Mouse (Mus musculus) embryonic stem cell, embryonic (primary cell): ENCODE data around the gene Ubxn6.

Experiments
- CTCF ChIA-PET, 4 experiments: fragments of 300-600 bp in 2 of 4; fragments of 350-600 bp in 2 of 4; sonication (Branson Sonifier 250); formaldehyde crosslinking; loops; one replicate each; lab custom pipeline; 2022; ENCODE audit warnings: inconsistent platforms in 2 of 4; lab: Charles Lee
- POLR2A ChIA-PET, 4 experiments: fragments of 300-600 bp in 2 of 4; fragments of 350-600 bp in 2 of 4; sonication (Branson Sonifier 250); formaldehyde crosslinking; loops; one replicate each; lab custom pipeline; 2022; ENCODE audit warnings: antibody characterized with exemption in 4 of 4, inconsistent platforms in 1 of 4; lab: Charles Lee

Ubxn6 gene

GRCm38 (mm10) chr17:56051369-56051768 lies 23.5 kb downstream of the Ubxn6 start:
- CTCF ChIA-PET = no interaction called here
- POLR2A ChIA-PET = interaction anchor here in 2 of 4 experiments (1.0 to 7.4 kb wide), 6 partner anchors 9 to 27 kb away, joined by 3 to 132 read pairs (median 4); partner anchors contain the start of genes Chaf1a (in 2 of the 2) and Ubxn6 (in 1 of the 2)

GRCm38 (mm10) chr17:56040857-56041163 lies 34.0 kb downstream of the Ubxn6 start:
- CTCF ChIA-PET = interaction anchor here in 1 of 4 experiments (1.3 to 1.9 kb wide), 4 partner anchors 10 to 38 kb away, joined by 3 to 8 read pairs (median 4); partner anchors contain the start of genes Hdgfl2 and Ubxn6
- POLR2A ChIA-PET = interaction anchor here (0.6 to 12.6 kb wide), 61 partner anchors 8 to 1026 kb away, joined by 3 to 335 read pairs (median 6); partner anchors contain the start of genes Hdgfl2 (in 3 of the 4), Ubxn6 (in 3 of the 4), Yju2 (in 3 of the 4) and Dpp9 (in 1 of the 4)

DNA sequence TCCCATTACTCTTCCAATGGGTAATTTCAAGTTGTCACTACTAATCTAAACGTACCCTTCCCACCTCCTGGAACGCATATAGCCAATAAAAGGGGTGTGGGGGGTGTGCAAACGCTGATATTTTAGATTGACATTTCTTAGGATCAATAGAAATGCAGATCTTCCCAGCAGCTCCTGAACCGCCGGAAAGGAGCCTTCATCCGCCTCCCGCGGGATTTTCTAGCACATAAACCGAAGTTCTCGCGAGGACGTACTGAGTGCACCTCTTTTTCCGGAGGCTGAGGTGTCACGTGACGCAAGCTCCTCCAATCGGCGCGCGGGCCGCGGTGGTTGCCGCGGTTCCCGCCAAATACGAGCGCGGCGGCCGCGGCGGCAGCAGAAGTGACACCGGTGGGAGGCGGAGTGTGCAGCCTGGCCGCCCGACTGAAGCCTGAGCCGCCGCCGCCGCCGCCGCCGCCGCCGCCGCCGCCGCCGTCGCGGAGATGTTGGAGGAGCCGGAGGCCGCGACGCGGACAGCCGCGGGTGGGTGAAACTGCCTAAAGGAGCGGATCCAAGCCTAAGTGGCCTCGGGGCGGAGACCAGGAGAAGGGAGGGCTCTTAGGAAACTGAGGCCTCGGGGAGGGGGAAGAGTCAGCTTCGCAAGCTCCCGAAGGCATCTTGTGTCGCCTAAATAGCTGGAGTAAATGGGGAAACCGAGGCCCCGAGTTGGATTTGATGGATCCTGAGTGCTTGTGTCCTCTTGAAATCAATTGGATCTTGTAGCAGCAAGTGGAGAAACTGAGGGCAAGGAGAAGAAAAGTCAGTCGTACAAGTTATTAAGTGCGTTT lies 34.6 kb downstream of the Ubxn6 start, which contains the start of gene Chaf1a:
Gene Chaf1a, plus strand, starts transcription at position 410 of the 827 bp plus-strand sequence.
- ChIA-PET CTCF (interaction anchor here (0.6 to 1.9 kb wide), 16 partner anchors 9 to 301 kb away, joined by 3 to 8 read pairs (median 4); partner anchors contain the start of genes Hdgfl2 (in 1 of the 4), Ubxn6 (in 1 of the 4) and Yju2 (in 1 of the 4)), POLR2A (interaction anchor here (0.6 to 12.6 kb wide), 116 partner anchors 8 to 1026 kb away, joined by 3 to 335 read pairs (median 4); partner anchors contain the start of genes Hdgfl2 (in 3 of the 4), Ubxn6 (in 3 of the 4), Yju2 (in 3 of the 4) and Dpp9 (in 2 of the 4))

DNA sequence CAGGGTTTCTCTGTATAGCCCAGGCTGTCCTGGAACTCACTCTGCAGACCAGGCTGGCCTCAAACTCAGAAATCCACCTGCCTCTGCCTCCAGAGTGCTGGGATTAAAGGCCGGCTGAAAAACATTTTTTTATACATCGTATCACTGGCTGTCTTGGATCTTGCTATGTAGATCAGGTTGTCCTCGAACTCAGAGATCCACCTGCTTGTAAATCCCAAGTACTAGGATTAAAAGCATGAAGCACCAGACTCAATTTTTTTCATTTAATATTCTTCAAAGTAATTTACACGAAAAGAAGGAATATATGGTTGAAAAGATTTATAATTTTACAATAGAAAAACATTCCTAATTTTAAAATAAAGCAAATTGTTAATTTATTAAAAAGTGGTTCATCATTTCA lies 35.5 kb downstream of the Ubxn6 start:
- ChIA-PET CTCF (interaction anchor here in 2 of 4 experiments (0.7 to 1.5 kb wide), 9 partner anchors 21 to 225 kb away, joined by 3 to 8 read pairs (median 4); partner anchors contain the start of genes Hdgfl2 (in 1 of the 2) and Yju2 (in 1 of the 2)), POLR2A (interaction anchor here (0.6 to 12.6 kb wide), 78 partner anchors 8 to 992 kb away, joined by 3 to 335 read pairs (median 4); partner anchors contain the start of genes Ubxn6 (in 3 of the 4), Yju2 (in 3 of the 4), Hdgfl2 (in 2 of the 4) and Dpp9 (in 1 of the 4))

DNA sequence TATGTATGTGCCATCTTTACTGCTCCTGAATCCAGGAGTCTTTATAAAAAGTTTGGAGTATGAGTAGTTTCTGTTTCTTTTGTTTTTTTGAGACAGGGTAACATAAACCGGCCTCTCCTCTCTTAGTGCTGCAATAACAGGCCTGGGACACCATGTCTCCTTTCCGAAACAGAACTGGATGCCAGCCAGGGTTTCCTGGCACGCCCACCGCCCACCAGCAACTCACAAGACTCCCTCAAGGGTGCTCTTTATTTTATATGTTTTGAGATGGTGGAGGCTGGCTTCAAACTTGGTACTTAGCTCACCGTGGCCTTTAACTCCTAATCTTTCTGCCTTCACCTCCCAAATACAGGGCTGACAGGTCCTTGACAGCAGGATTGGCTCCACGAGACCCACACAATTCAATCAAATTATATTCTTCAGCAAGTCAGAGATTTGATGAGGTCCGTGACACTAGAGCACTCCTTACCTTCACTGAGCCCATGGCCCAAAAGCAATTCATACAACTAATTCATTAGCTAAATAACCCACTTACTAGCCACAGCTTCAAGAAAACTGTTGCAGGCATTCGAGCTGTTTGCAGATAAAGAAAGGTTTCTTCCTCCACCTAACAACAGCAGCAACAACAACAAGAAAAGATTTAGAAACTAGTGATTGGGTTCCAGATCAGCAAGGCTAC lies 36.1 kb downstream of the Ubxn6 start:
- ChIA-PET CTCF (interaction anchor here in 1 of 4 experiments (0.7 kb wide), 1 partner anchor 79 kb away, joined by 3 read pairs; no protein-coding TSS in a partner anchor), POLR2A (interaction anchor here in 3 of 4 experiments (0.6 to 12.6 kb wide), 17 partner anchors 10 to 545 kb away, joined by 3 to 335 read pairs (median 17); partner anchors contain the start of genes Hdgfl2 (in 2 of the 3), Ubxn6 (in 2 of the 3) and Yju2 (in 2 of the 3))

- POLR2A ChIA-PET = interaction anchor here (0.5 to 11.8 kb wide), 95 partner anchors 9 to 1814 kb away, joined by 3 to 97 read pairs (median 4); partner anchors contain the start of genes Hdgfl2 (in 3 of the 4), Khsrp (in 2 of the 4), Ticam1 (in 2 of the 4) and Ubxn6 (in 2 of the 4)
Observed at GRCm38 (mm10) chr17:56036901-56037287, 37.9 kb downstream of the Ubxn6 start.

DNA sequence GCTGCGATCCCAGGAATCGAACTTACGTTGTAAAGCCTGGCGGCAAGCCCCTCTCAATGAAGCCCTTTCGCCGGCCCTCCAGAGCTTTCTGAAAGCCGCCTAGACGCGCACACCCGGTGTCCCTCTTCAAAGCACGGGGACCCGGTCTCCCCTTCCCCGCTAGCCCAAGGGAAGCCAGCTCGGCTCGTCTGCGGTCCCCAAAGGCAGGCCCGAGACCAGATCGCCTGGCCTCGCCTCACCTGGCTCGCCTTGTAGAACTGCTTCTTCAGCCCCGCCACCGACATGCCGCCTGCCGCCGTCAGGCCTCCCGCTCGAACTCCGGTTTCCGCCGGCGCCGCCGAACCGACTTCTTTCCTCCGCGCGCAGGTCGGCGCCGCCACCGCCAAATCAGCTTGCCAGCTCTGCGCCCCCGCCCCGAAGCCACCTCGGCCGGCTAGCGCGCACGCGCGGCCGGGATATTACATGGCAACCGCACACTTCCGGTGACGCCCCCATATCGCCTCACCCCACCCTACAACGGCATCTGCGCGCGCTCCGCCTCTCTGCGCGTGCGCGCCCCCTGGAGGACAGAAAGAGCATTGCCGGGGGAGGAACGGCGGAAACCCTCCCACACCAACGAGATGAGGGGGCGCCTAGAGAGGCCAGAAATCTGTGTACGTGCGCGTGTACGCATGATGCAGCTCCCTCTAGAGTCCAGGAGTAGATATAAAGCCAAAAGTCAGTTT lies 38.5 kb downstream of the Ubxn6 start, which contains the start of gene Sh3gl1:
Gene Sh3gl1, minus strand, starts transcription at position 460 of the 725 bp plus-strand sequence.
- CTCF ChIA-PET = interaction anchor here (0.6 to 2.5 kb wide), 69 partner anchors 8 to 296 kb away, joined by 3 to 43 read pairs (median 4); partner anchors contain the start of genes Fsd1 (in 2 of the 4), Hdgfl2 (in 2 of the 4), Plin5 (in 2 of the 4) and Ubxn6 (in 2 of the 4)
- POLR2A ChIA-PET = interaction anchor here (0.5 to 11.8 kb wide), 95 partner anchors 8 to 1814 kb away, joined by 3 to 97 read pairs (median 4); partner anchors contain the start of genes Hdgfl2 (in 3 of the 4), Khsrp (in 2 of the 4), Ticam1 (in 2 of the 4) and Ubxn6 (in 2 of the 4)

More at GRCm38 (mm10) chr17:56036901-56037287, 37.9 kb downstream of the Ubxn6 start:
- CTCF ChIA-PET = interaction anchor here (0.6 to 2.5 kb wide), 64 partner anchors 8 to 296 kb away, joined by 3 to 43 read pairs (median 4); partner anchors contain the start of genes Fsd1 (in 2 of the 4), Hdgfl2 (in 2 of the 4), Plin5 (in 2 of the 4) and Ubxn6 (in 2 of the 4)

DNA sequence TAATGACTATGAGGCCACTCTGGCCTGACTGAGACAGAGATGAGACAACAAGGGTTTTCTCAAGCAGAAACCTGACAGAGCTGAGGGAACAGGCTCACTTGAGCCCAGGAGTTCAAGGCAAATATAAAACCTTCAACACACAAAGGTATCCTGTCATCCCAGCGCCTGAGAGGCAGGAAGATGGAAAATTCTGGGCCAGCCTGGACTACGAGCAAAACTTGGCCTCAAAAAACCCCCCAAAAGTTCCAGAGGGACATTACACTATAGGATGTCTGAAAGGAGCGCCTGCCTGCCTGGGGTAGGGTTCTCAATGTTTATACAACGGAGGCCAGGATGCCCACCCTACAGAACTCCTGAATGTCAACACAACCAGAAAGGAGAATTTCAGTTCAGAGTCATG lies 39.6 kb downstream of the Ubxn6 start:
- ChIA-PET POLR2A (interaction anchor here in 2 of 4 experiments (1.2 to 11.8 kb wide), 6 partner anchors 9 to 44 kb away, joined by 3 to 97 read pairs (median 52); partner anchors contain the start of gene Hdgfl2 (in 1 of the 2)), CTCF (interaction anchor here in 1 of 4 experiments (1.3 kb wide), 1 partner anchor 26 kb away, joined by 6 read pairs; no protein-coding TSS in a partner anchor)

DNA sequence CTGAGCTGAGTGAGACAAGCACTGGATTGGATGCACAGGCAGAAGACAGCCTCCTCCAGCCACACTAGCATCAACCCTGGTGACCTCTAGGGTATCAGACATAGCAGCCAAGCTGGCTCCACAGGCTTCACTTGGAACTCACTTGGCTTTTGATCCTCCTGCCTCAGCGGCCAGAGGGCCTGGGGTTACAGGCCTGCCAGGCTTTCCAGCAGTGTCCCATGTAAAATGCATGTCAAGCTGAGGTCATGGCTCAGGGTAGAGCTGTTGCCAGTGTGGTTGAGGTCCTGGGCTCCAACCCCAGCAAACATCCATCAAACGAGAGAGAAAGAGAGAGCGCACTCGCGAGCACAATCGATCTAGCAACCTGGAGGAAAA lies 40.1 kb downstream of the Ubxn6 start:
- CTCF ChIA-PET = interaction anchor here in 2 of 4 experiments (1.2 to 3.0 kb wide), 4 partner anchors 17 to 58 kb away, joined by 3 to 14 read pairs (median 6); no protein-coding TSS in a partner anchor
- POLR2A ChIA-PET = interaction anchor here in 2 of 4 experiments (1.2 to 11.8 kb wide), 9 partner anchors 8 to 75 kb away, joined by 3 to 97 read pairs (median 14); partner anchors contain the start of genes Hdgfl2 (in 2 of the 2) and Yju2 (in 1 of the 2)

DNA sequence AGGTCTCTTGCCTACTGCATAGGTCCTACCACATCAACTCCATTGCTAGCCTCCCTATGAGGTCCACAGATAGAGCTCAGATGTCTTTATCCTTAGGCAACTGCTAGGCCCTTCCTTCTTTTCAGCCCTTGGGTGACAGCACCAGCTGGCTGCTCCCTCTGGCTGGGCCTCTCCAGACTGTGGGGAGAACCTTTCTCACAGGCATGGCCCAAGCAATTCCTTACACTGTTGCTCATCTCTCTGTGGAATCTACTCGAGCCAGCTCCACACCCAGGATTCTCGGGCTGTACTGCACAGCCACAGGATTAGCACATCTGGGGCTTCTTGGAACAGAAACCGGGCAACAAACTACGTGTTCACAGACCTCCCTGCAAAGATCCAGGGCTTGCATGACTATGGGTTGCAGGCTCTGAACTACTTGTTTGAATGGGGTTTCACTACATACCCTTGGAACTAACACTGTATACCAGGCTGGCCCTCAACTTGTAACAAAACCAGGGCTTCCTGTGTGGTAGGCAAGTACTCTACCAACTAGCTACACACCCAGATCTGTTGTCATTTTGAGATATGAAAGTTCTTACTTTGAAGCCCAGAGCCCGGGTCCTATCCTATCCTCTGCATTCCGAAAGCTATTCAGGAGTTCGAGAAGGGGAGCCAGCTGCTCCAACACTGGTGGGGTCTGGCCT lies 40.6 kb downstream of the Ubxn6 start:
- ChIA-PET POLR2A (interaction anchor here in 3 of 4 experiments (0.6 to 11.8 kb wide), 14 partner anchors 8 to 258 kb away, joined by 3 to 97 read pairs (median 6); partner anchors contain the start of genes Hdgfl2 (in 1 of the 3) and Yju2 (in 1 of the 3)), CTCF (interaction anchor here in 3 of 4 experiments (0.5 to 3.0 kb wide), 5 partner anchors 16 to 58 kb away, joined by 3 to 14 read pairs (median 5); no protein-coding TSS in a partner anchor)

DNA sequence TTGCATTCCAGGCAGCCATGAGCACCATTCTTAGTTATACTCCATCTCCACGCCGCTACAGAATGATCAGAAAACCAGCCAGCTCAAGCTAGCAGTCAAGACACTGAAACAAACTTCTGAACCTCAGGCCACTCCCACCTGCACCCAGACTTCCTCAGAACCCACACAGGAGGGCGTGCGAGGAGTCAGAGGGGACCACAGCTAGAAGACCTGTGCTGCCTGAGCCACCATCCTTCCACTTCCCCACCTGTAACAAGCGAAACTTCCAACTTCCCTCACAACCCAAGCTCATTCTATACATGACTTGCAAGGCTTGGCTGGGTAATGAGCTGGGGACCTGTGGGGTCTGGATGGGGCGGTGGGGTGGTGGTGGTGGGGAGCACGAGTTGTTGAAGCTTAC lies 42.0 kb downstream of the Ubxn6 start:
- POLR2A ChIA-PET = interaction anchor here (0.6 to 11.8 kb wide), 24 partner anchors 8 to 619 kb away, joined by 3 to 97 read pairs (median 4); partner anchors contain the start of genes Yju2 (in 2 of the 4), Chaf1a (in 1 of the 4), Shd (in 1 of the 4) and Ubxn6 (in 1 of the 4)
- CTCF ChIA-PET = interaction anchor here (0.6 to 3.0 kb wide), 15 partner anchors 15 to 650 kb away, joined by 3 to 14 read pairs (median 3); no protein-coding TSS in a partner anchor

DNA sequence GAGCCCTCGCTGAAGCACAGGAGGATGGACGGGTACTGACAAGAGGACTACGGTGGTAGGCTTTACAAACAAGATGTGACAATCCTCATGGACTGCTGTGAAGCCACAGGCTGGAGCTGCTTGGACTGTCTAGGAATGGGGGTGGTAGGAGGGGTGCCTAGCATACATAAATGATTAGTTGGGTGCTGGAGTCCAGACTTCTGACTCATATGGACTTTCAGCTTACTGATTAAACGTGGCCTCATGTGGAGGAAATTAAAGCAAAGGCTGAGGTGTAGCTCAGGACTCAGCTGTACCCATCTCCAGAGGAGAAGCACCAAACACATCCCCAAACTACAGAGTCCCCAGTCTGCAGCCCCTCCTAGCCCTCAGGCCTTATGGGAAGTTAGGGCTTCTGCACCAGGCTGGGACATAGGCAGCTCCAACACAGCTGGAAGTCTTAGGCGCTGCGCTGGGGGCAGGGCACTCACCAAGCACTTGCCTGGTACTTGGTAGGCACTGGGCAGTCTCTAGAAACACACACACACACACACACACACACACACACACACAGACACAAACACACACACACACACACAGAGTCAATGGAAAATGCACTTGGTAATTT lies 42.6 kb downstream of the Ubxn6 start:
- ChIA-PET POLR2A (interaction anchor here (0.6 to 11.8 kb wide), 24 partner anchors 8 to 619 kb away, joined by 3 to 97 read pairs (median 4); partner anchors contain the start of genes Chaf1a (in 2 of the 4), Yju2 (in 2 of the 4), Hdgfl2 (in 1 of the 4) and Shd (in 1 of the 4)), CTCF (interaction anchor here (0.6 to 3.0 kb wide), 12 partner anchors 14 to 650 kb away, joined by 3 to 14 read pairs (median 4); no protein-coding TSS in a partner anchor)

GRCm38 (mm10) chr17:56031431-56031830 lies 43.4 kb downstream of the Ubxn6 start:
- CTCF ChIA-PET = interaction anchor here in 2 of 4 experiments (0.6 to 1.8 kb wide), 2 partner anchors 9 to 288 kb away, joined by 5 to 6 read pairs; partner anchors contain the start of gene Chaf1a (in 1 of the 2)
- POLR2A ChIA-PET = interaction anchor here in 3 of 4 experiments (0.5 to 11.8 kb wide), 13 partner anchors 8 to 581 kb away, joined by 3 to 97 read pairs (median 9); partner anchors contain the start of genes Chaf1a (in 2 of the 3), Hdgfl2 (in 1 of the 3) and Ubxn6 (in 1 of the 3)

DNA sequence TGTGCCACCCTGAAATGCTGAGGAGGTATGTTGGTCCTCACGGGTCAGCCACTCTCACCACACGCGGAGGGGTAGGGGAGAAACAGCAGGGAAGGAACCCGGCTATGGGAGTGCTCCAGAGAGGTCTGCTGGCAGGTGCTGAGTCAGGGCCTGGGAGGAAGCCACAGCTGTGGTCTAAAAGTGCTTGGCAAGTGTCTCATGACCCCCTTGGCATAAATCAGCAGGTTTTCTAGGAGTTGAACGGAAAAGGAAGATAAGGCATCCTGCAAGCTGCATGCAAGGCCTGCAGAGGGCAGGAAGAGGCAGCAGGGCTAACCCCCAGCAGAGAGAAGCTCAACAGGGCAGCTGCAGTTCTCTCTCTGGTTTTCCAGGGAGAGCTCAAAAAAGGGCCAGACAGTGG lies 43.9 kb downstream of the Ubxn6 start:
- POLR2A ChIA-PET = interaction anchor here in 3 of 4 experiments (0.5 to 11.8 kb wide), 13 partner anchors 10 to 581 kb away, joined by 3 to 97 read pairs (median 9); partner anchors contain the start of genes Chaf1a (in 1 of the 3) and Hdgfl2 (in 1 of the 3)
- CTCF ChIA-PET = interaction anchor here in 2 of 4 experiments (0.6 to 1.8 kb wide), 3 partner anchors 10 to 288 kb away, joined by 4 to 6 read pairs (median 5); partner anchors contain the start of gene Chaf1a (in 1 of the 2)
